Mouse (Mus musculus): ENCODE data around the gene a.
"Not testable (repeated sequence)": the region's sequence is repeated elsewhere in the genome, so short reads cannot be mapped to it uniquely, and the experiment has no call there.

The a gene

DNA sequence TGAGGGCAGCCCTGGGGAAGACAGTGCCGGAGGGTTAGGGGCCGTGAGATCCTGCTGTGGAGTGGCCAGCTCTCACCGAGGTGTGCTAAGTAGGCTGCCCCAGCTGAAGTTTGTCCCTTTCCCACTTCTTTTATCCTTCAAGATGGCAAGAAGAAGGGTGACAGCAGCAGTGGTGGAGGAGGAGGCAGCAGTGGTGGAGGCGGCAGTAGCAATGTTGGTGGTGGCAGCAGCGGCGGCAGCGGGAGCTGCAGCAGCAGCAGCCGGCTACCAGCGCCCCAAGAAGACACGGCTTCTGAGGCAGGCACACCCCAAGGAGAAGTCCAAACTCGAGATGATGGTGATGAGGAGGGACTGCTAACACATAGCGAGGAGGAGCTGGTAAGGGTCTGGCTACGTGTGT lies 72.5 kb downstream of the a start:
- DNase-seq: no peak

DNA sequence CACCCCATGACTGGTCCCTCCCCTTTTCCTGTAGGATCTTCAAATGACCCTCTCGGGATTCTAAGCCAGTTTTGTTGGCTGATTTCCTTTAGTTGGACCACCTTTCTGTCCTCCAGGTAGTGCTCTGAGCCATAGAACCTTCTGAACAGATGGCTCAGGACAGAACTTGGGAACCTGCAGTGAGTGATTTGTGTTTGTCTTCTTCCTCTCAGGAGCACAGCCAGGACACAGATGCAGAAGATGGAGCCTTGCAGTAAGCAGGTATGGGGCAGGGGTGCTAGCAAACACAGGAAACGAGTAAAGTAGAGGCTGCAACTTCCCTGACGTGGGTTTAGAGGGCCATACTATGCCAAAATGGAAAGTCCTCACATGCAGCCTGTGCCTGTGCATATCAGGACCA lies 74.5 kb downstream of the a start:
- no peak for DNase-seq

DNA sequence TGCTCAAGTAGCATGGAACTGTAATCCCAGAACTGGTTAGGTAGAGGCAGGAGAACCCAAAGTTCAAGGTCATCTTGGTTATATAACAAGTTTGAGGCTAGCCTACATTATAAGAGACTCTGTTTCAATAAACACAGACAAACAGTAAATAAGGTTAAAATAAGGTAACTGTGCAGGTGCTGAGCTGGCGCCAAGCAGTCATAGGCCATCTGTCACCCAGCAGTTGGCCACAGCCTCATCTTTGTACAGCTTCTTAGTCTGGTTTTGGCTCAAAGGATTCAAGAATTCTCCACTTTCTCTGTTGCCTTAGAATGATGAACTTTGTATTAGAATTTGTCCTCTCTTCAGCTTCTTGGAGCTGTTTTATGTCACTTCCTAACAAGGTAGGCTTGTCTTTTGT lies 76.9 kb downstream of the a start:
- no peak for DNase-seq

DNA sequence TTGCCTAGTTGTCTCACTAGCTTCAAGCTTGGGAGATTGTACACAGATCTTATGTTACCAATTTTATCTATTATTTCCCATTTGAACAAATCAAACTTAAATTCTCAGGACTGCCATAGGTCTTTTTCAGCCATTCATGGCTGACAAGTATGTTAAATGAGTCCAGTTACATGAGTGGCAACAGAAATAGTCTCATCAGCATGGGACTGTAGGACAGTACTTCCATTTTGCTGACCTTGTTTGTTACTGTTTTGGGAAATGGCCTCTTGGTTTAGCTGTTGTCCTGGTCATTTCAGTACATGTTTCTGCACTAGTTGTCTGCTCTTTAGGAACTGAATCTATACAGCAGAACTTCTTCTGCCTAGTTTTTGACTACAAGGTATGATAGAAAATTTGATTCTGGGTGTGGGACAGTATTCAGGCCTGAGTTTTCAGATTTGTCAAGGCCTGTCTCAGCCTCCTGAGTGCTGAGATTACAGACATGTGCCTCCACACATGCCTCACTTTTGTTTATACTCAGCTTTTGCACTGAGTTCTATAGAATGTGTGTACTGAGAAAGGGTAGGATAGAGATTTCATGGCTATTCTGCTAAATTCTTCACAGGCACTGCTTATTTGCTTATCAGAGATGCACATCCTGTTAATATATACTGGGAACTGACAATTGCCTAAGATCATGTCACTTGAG lies 78.9 kb downstream of the a start:
- DNase-seq: no peak

DNA sequence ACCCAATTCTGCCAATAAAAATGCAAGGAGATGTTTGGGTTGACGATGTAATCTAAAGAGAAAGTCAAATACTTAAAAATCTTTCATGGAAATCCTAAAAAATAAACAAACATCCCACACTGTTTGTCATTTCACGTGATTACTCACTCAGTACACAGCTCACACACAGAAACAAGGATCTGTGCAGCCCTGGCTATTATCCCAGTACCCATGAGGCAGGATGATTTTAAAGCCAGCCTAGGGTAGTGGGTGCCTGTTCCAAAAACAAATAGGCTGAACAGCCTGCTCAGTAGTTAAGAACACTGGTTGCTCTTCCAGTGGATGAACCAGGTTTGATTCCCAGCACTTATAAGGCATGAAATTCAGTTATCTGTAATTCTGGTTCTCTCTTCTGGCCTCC lies 85.4 kb downstream of the a start:
- no peak for DNase-seq

DNA sequence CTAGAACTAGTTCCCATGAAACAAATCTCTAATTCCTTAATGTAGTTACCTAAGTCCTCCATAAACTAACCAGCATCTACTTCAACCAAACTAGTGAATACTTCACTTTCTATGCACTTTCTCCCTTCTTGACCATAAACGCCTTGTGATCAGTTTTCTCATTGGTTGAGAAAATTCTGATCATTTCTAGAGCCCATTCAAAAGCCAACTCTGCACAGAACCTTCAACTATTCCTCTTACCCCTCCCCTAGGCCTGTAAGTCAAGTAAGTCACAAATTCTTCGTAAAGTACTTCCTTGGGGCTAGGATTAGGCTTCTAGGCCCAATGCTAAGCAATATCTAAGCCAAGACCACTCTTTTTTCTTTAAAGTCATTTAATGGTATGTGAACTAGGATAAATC lies 100.4 kb downstream of the a start:
- no peak for DNase-seq

DNA sequence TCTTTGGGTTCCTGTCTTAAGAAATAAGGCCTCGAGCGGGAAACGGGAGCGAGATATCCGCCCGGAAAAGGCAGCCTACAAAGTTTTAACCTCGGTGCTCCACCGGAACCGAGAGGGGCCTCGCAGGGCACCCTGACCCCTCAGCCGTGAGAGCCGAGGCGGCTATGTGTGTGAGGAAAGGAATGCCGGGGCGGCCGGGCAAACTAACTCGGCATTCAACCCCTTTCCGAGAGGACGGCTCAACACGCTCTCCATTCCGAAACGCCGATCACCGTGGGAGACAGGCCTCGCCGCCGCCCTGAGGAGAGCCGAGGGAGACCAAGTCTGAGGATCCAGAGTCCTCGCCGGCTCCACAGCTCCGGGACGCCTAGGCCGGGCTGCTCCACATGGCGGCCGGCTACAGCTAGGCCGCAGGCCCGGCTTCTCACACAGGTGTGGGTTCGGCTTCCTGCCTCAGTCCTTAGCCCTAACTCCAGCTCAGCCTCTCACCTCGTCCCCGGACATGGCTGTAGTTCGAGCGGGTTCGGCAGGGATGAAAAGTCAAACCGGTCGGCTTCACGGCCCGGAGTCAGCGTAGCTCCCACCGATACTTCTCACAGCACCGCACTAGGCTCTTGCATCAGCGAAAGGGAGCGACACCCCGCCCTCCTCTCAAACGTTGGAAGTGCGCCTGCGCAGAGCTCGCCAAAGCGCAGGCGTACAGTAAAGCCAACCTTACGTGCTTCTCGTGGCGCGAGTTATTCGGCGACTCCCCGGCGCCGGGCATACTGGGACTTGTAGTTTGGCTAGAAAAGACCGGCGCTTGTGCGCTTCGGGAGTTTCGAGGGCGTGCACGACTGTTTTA lies 101.2 kb downstream of the a start, which contains the start of gene Eif2s2:
Gene Eif2s2, minus strand, starts transcription at position 735 of the 844 bp plus-strand sequence.
- peak; percentile 97 to 98 for DNase-seq

DNA sequence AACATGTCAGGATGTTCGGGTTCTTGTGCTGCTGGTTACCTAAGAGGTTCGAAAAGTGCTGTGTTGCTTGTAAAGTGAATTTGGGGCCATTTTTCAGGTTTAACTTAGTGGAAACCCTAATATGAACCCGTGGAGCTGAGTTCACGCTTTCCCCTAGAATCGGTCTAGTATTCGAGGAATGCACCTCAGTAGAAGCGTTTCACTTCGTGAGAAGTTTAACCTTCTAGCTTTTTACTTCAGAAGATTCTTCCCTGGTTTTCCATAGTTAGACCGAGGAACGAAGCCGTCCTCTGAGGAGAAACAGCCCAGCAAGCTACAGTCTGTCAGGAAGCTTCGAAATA lies 101.8 kb downstream of the a start:
- no peak for DNase-seq

DNA sequence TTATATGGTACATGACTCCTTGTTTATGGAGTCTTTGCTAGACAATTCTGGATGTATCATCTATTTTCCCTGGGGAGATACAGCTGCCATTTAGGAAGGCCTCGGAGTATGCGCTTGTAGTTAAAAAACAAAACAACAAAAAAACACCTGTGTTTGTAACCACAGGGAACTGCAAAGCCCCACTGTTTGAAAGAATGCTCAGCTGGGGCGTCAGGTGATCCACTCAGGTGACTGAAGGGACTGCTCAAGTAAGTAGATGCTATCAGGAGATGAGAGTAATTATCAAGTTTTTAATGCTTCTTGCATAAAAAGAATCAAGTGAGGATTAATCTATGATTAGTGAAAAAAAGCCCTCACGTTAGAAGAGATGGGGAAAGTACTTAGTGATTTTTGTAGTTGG lies 102.3 kb downstream of the a start:
- DNase-seq: no peak

DNA sequence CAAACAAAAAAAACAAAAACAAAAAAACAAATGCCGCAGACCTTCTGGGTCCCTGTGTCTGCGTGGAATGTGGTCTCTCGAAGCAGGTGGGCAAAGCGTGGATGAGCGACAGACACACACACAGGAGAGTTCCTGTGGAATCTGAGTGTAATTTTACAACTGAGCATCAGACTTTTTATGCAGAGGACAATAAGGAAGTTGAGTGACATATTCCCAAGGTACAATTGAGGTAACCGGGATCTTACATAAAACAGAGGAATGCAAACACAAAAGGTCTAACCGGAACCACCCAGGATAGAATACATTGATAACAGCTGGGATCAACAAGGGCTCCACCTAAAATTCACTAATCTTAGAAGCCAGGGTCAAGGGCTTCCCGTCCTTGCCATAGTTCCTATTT lies 107.8 kb downstream of the a start:
- not testable (repeated sequence) for DNase-seq

DNA sequence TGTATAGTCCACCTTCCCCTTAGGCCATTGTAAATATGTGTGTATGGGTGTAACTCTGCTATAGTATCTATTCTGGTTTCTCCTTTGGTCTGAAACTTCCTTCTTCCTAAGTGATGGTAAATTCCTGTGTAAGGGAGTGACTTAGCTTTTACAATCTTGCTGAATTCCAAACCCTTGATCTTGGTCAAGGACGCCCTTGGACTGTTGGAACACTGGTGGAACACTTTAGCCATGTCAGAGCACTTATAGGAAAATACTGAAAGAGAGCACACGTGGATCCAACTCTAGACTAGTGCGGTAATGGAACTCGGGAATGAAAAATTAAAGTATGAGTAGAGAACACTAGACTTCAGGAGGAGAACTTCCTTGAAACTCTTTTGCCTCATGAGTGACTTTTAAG lies 108.2 kb downstream of the a start:
- DNase-seq: not testable (repeated sequence)

DNA sequence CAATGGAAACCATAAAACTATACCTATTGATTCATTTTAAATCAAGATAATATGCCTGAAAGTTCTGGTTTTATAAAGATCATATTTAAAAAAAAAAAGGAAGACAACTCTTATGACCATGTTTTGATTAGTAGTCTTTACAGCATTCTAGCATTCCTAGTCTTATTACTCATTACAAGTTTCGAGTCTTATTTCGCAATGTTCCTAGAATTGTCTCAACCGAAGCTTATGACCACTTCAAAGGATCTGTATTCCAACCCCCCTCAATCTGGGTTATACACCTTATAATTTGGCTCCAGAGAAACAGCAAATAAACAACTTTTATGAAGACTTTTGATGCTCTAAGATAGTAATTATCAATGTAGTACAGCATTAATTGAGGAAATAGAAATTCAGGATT lies 110.9 kb downstream of the a start:
- no peak for DNase-seq

DNA sequence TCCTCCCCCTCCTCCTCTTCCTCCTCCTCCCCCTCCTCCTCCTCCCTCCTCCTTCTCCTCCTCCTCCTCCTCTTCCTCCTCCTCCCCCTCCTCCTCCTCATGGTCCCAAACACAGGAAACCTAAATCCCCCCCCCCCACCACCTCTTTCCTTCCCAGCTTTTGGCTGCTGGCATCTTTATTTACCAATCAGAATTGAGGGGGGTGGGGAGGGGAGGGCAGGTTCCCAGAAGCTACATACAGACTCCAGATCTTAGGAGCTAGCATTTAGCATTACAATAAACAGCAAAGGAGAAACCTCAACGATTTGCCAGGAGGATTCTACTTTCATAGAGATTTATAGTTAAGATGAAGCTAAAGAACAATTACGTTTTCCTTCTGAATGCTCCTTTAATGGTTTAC lies 114.6 kb downstream of the a start:
- no peak for DNase-seq

DNA sequence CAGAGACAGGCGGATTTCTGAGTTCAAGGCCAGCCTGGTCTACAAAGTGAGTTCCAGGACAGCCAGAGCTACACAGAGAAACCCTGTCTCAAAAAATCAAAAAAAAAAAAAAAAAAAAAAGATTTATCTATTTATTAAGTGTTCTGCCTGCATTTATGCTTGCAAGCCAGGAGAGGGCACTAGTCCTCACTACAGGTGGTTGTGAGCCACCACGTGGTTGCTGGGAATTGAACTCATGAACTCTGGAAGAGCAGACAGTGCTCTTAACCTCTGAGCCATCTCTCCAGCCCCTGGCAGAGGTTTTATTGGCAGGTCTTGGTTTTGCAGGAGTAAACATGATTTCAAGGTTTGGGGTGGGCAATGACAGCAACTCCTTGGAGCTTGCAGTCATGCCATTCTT lies 117.0 kb downstream of the a start:
- DNase-seq: not testable (repeated sequence)

DNA sequence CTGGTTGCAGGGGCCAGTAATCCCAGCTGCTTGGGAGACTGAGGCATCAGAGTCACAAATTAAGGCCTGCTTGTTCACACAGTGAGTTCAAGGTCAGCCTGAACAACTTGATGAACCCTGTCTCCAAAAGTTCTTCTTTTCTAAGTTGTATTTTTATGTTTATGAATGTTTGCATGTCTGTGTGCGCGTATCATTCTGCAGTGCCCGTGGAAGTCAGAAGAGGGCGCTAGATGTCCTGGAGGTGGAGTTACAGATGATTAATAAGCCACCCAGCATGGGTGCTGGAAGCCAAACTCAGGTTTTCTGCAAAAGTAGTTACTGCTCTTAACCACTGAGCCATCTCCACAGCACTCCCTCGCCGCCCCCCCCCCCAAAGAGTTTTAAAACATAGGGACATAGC lies 118.6 kb downstream of the a start:
- no peak for DNase-seq

DNA sequence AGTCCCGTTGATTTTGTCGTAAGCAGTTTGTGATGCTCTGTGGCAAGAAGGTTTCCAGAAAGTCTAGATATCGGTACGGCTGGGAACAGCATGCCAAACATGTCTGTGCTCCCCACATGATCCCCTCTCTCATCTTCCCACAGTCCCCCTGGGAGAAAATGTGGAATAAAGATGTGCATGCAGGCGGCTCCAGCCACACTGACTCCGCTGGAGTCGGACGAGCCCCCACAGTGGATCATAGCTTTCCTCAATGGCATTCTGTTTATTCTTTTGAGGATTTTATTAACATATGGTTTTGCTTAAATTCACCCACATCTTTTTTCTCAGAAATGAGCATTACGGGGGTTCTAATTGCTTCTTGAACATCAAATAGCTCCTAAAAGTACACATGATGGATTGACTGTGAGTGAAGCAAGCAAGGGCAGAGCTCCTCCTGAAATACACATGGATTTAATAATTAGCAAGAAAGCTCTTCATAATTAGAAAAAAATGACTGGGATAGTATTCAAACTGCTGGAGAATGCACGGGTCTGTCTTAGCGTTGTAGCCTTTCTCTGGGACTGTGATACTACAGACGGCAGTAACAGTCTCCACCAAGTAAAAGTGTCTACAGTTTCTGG lies 124.8 kb downstream of the a start:
- no peak for DNase-seq

DNA sequence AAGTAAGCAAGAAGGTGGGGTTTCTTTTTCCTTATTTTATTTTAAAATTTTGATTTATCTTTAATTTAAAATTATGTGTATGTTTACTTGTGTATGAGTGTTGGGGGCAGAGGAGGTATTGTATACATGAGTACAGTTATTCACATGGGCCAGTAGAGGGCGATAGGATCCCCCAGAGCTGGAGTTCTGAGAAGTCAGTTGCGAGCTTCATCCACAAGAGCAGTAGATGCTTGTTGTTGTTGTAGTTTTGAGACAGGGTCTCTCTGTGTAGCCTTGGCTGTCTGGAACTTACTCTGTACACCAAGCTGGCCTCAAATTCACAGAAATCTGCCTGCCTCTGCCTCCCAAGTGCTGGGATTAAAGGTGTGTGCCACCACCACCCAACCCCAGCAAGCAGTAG lies 125.3 kb downstream of the a start:
- DNase-seq: peak in 1 of 2 experiments; percentile 29

DNA sequence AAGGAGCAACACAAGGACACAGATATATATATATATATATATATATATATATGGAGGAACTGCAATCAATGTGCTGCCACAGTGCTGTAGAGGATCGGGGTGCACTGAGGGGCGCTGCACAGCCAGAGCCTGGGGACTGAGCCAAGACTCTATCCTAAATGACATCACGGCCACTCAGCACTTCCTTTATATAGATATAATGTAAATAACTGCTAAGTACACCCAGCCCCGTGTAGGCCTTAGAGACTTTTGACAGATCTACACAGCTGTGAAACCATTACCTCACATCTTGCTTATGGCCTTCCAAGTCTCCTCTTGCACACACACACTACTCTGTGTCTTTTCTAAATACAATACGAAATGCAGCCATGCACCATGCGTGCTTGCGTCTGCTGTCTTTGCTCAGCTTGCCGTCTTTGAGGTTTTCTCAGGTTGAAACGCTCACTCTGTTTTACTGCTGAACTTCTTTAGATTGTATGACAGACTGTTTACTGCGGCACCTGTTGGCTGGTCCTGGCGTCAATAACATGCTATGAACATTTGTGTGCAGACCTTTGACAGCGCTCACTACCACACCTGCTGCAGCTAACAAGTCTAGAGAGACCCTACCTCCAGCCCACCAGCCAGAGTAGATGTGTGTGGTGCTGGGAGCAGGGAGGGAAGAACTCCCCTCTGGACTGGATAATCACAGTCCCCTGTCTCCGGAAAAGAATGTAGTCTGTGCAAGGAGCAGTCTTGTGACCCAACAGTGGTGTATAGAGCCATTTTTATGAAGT lies 126.9 kb downstream of the a start:
- DNase-seq: no peak

DNA sequence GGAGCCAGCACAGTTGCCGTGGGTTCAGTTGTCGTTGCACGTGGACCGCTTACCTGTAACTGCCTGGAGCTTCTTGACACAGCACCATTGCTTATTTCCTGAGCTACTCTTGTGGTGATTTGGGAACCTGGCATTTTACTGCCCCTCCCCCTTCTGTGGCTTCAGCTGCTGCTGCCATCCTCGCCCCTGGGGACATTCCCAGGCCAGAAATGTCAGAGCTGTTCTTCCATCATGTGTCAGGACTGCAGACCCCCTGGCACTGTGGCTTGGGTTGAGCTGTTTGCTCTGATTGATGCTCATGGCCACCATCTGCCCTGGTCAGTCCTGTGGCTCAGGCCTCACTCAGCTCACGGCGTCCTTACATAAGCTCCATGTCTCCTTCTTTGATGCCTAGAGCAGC lies 129.7 kb downstream of the a start:
- no peak for DNase-seq

DNA sequence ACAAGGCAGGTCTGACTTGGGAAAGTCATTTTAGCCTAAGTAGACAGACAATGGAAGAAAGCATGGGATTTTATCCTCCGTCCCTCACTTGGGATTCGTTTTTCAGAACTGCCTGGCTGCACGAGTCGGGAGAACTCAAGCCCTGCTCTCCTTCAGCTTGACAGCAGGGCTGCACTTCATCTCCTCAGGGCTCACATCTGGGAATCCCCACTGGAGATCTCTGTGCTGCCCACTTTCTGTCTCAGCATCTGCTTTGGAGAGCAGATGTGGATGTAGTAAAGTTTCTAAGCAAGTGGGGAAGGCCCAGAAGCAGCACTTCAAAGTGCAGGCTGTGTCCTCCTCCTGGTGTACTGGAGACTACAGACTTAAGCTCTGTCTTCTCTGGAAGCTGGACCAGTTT lies 130.9 kb downstream of the a start:
- not testable (repeated sequence) for DNase-seq

DNA sequence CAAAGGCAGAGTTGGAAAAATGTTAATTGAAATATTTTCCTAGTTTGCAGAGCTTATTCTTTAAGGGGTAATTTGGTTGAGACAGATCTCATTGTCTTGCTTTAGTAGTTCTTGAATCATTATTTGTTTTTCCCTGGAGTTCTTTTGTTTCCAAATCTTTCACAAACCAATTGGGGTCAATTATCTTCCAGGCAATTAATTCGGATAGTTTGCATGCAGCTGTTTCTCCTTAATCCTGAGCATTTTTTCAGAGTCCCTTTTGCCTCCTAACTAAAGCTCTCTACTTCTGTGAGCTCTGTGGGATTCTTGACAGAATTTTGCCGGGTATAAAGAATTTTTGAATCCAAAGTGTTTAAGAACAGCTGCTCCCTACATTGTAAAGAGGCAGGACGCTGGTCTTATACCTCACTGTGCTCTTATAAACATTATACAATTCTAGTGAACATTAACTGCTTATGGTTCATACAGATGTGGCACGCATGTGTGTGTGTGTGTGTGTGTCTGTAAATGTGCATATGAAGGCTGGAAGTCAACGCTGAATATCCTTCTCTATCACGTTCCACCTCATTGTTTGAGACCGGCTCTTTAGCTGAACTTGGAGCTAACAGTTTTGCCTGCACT lies 134.3 kb downstream of the a start:
- no peak for DNase-seq

DNA sequence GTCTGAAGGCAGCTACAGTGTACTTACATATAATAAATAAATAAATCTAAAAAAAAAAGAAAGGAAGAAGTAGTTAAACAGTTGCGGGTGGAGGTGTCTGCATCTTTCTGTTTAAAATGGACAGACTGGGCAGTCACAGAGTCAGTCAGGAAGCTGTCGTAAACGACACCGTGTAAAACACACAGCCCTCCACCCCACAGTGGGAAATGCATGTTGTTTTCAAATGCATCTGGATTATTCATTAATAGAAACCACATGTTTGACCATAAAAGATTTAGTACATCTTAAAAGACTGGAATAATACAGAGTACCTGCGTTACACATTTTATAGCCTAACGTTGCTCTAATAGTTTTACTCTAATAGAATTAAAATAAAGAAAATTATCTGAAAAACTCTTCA lies 135.6 kb downstream of the a start:
- no peak for DNase-seq

DNA sequence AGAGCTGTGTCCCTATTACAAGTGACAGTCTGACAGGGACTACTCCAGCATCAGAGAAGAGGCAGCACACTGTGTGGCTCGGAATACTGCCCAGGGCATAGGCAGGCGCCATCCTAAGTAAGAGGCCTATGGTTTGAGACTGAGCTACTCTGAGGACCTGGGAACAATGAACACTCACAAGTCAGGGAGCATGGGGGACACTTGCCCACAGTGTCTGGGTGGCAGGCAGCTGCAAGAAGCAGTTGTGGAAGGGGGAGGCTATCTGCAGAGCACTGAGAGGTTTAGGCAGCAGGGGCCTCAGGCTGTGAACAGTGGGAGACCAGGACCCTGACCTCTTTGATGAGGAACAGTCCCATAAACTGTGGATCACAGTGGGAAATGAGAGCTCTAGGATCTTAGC lies 137.1 kb downstream of the a start:
- DNase-seq: no peak
